Mouse (Mus musculus) liver, postnatal 0 days (tissue): ENCODE data around the gene Wnt4. TPM values are rescaled to one million over a fixed set of nuclear protein-coding genes. Genes with fewer than 3 reads are reported as not detected.

Experiments
- ATAC-seq: fragments of 200-750 bp; cut with Nextera tagmentation; 2 replicates; pipeline ENCODE4 v1.8.0; 2017; ENCODE audit warnings: mild to moderate bottlenecking, moderate library complexity
- DNase-seq: peaks from one replicate; pipeline ENCODE4 v3.0.0-alpha.2; 2016
- H3K27ac ChIP-seq: fragments of 300-500 bp; sonication (generic); 2 replicates; pipeline ENCODE4 v1.5.1; 2014; ENCODE audit warnings: antibody characterized with exemption, moderate library complexity, mild to moderate bottlenecking, low read depth
- H3K27me3 ChIP-seq: fragments of 300-500 bp; sonication (generic); 2 replicates; pipeline ENCODE4 v1.6.1; 2014; ENCODE audit warnings: low read length, control low read depth, mixed read lengths; ENCODE audit not compliant: insufficient read depth
- H3K36me3 ChIP-seq: fragments of 300-500 bp; sonication (generic); replicated peaks from 2 replicates; pipeline ENCODE4 v1.6.1; 2014; ENCODE audit warnings: mild to moderate bottlenecking, control low read depth, low read length, moderate library complexity, mixed read lengths; ENCODE audit not compliant: insufficient read depth
- H3K4me1 ChIP-seq: fragments of 300-500 bp; sonication (generic); 2 replicates; pipeline ENCODE4 v1.6.1; 2014; ENCODE audit warnings: antibody characterized with exemption, mild to moderate bottlenecking, control low read depth; ENCODE audit not compliant: insufficient read depth
- H3K4me2 ChIP-seq: fragments of 300-500 bp; sonication (generic); 2 replicates; pipeline ENCODE4 v1.6.1; 2014; ENCODE audit warnings: low read depth, mild to moderate bottlenecking, low read length, moderate library complexity, mixed read lengths
- H3K4me3 ChIP-seq: fragments of 300-500 bp; sonication (generic); 2 replicates; pipeline ENCODE4 v1.5.1; 2014; ENCODE audit warnings: low read depth, low read length
- H3K9ac ChIP-seq: fragments of 300-500 bp; sonication (generic); replicated peaks from 2 replicates; pipeline ENCODE4 v1.6.1; 2014; ENCODE audit warnings: mild to moderate bottlenecking, moderate library complexity
- H3K9me3 ChIP-seq: fragments of 300-500 bp; sonication (generic); 2 replicates; pipeline ENCODE4 v1.6.1; 2016; ENCODE audit warnings: mild to moderate bottlenecking, control low read depth, low read length, mixed read lengths
- CTCF ChIP-seq: sonication (generic); IDR thresholded peaks from 2 replicates; pipeline ENCODE4 v1.5.1; 2016; ENCODE audit warnings: antibody characterized with exemption, low read depth
- EP300 ChIP-seq: IDR thresholded peaks from 2 replicates; pipeline ENCODE4 v1.6.1; 2016; ENCODE audit warnings: antibody characterized with exemption, low read depth, mild to moderate bottlenecking
- WGBS: fragments of 180-500 bp; shearing (Covaris S2); extraction: QIAGEN DNeasy Blood & Tissue Kit; methylation state at CpG from one replicate; pipeline ENCODE4 v1.1.7; 2014; ENCODE audit not compliant: insufficient replicate concordance; 5-methylcytosine and 5-hydroxymethylcytosine counted together
- polyA plus RNA-seq: library from polyadenylated mRNA; unstranded; fragments of >200 nt; fragmentation: Nextera tagmentation; extraction: Ambion mirVana; gene quantifications from 2 replicates; pipeline ENCODE4 v1.2.1, GENCODE M21; 2015

The Wnt4 gene
- polyA plus RNA-seq, 1 experiment from 2014 or later = 5.7 TPM

- H3K9me3 ChIP-seq = no peaks in the 10 kb centered on the region
- H3K9ac ChIP-seq = no peak overlapping the region
- TF ChIP-seq EP300 (no peak), CTCF (no peak)
- H3K36me3 ChIP-seq = peaks cover 3% of the 10 kb centered on the region
- 90% methylated on average over 13 of the region's 13 CpGs for WGBS
- DNase-seq (peak; percentile 41), ATAC-seq (peak; percentile 86)
- peak overlapping the region; percentile 20; the same call in 1 of the 2 replicates for H3K27ac ChIP-seq
- H3K4me1 ChIP-seq = peaks cover 5% of the 10 kb centered on the region; the same call in 1 of the 2 replicates
- H3K27me3 ChIP-seq = no peaks in the 10 kb centered on the region
- no peak overlapping the region for H3K4me3 ChIP-seq
- no peak overlapping the region for H3K4me2 ChIP-seq
These were observed 22.9 kb downstream of the Wnt4 start for GRCm38 (mm10) chr4:137300227-137300626.

DNA sequence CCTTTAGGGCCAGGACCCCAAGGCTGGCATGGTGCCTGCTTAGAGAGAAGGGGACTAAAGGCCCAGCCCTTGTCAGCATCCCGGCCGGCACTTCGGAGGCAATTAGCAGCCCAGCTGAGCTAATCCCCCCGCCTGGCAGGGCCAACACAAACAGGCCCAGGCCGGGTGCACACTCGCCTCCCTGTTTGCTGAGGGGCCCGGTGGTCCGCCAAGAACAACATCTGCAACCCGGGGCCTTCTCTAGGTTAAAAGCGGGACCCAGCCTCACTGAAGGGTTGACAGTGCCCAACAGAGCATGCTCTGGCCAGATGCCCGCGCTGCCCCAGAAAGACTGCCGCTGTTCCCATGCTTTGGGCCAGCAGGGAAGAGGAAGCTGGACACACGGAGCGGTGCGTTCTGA, 24.3 kb downstream of the Wnt4 start:
- no peak for TF ChIP-seq EP300
- TF ChIP-seq CTCF = no peak
- ATAC-seq (no peak), DNase-seq (no peak)
- H3K4me1 ChIP-seq = peaks cover 11% of the 10 kb centered on the region; the same call in 1 of the 2 replicates
- H3K4me2 ChIP-seq = no peak overlapping the region
- H3K27ac ChIP-seq = no peak overlapping the region
- H3K9ac ChIP-seq = no peak overlapping the region
- H3K36me3 ChIP-seq = peaks cover 3% of the 10 kb centered on the region
- WGBS = 73% methylated on average over 16 of the region's 16 CpGs
- H3K4me3 ChIP-seq = no peak overlapping the region
- H3K27me3 ChIP-seq = no peaks in the 10 kb centered on the region
- H3K9me3 ChIP-seq = no peaks in the 10 kb centered on the region

- TF ChIP-seq EP300 (no peak), CTCF (no peak)
- Histone ChIP-seq H3K9ac (no peak overlapping the region), H3K27ac (no peak overlapping the region), H3K36me3 (no peaks in the 10 kb centered on the region; the same call in 1 of the 2 replicates), H3K4me1 (peaks cover 7% of the 10 kb centered on the region; the same call in 1 of the 2 replicates), H3K27me3 (no peaks in the 10 kb centered on the region), H3K9me3 (no peaks in the 10 kb centered on the region), H3K4me2 (no peak overlapping the region), H3K4me3 (no peak overlapping the region)
- 85% methylated on average over 7 of the region's 7 CpGs for WGBS
- DNase-seq = no peak
- ATAC-seq = no peak
These were observed 26.8 kb downstream of the Wnt4 start for GRCm38 (mm10) chr4:137304106-137304505.

- H3K36me3 ChIP-seq = peaks cover 3% of the 10 kb centered on the region; the same call in 1 of the 2 replicates
- no peak overlapping the region for H3K9ac ChIP-seq
- H3K27me3 ChIP-seq = no peaks in the 10 kb centered on the region
- no peak for DNase-seq
- H3K9me3 ChIP-seq = no peaks in the 10 kb centered on the region
- no peak for ATAC-seq
- H3K4me1 ChIP-seq = peaks cover 6% of the 10 kb centered on the region; the same call in 1 of the 2 replicates
- no peak overlapping the region for H3K4me3 ChIP-seq
- no peak overlapping the region for H3K4me2 ChIP-seq
- WGBS = 75% methylated on average over 7 of the region's 7 CpGs
- no peak overlapping the region for H3K27ac ChIP-seq
- TF ChIP-seq CTCF = no peak
- TF ChIP-seq EP300 = no peak
These were observed 27.8 kb downstream of the Wnt4 start for GRCm38 (mm10) chr4:137305066-137305465.

GRCm38 (mm10) chr4:137305831-137306576, 28.7 kb downstream of the Wnt4 start:
- H3K4me1 ChIP-seq = peaks cover 6% of the 10 kb centered on the region; the same call in 1 of the 2 replicates
- H3K4me2 ChIP-seq = no peak overlapping the region
- ATAC-seq (no peak), DNase-seq (peak; percentile 13)
- H3K27me3 ChIP-seq = no peaks in the 10 kb centered on the region
- H3K27ac ChIP-seq = peak overlapping the region; percentile 90; the same call in 1 of the 2 replicates
- H3K4me3 ChIP-seq = no peak overlapping the region
- TF ChIP-seq EP300 (no peak), CTCF (no peak)
- H3K9me3 ChIP-seq = no peaks in the 10 kb centered on the region
- H3K9ac ChIP-seq = 0 out of 2 replicates have a peak overlapping the region, but pooled peaks have one; percentile 2
- H3K36me3 ChIP-seq = peaks cover 5% of the 10 kb centered on the region; the same call in 1 of the 2 replicates
- 75% methylated on average over 13 of the region's 13 CpGs for WGBS

- Histone ChIP-seq H3K9me3 (no peaks in the 10 kb centered on the region), H3K4me2 (no peak overlapping the region), H3K9ac (no peak overlapping the region), H3K27ac (peak overlapping the region; percentile 90), H3K36me3 (peaks cover 7% of the 10 kb centered on the region; the same call in 1 of the 2 replicates), H3K4me3 (no peak overlapping the region), H3K4me1 (peaks cover 6% of the 10 kb centered on the region; the same call in 1 of the 2 replicates), H3K27me3 (no peaks in the 10 kb centered on the region)
- TF ChIP-seq EP300 (no peak), CTCF (no peak)
- 80% methylated on average over 8 of the region's 8 CpGs for WGBS
- ATAC-seq (no peak), DNase-seq (peak; percentile 13)
These were observed 29.2 kb downstream of the Wnt4 start for GRCm38 (mm10) chr4:137306577-137306888.
